Mouse (Mus musculus): Measurements from ENCODE around the gene Prdm8. TPM values are rescaled to one million over a fixed set of nuclear protein-coding genes. Genes with fewer than 3 reads are reported as not detected.

The Prdm8 gene
- total RNA-seq, 2 experiments from 2014 or later, result 35.0 to 36.3 TPM

GRCm38 (mm10) chr5:98226710-98227109 is 59.7 kb downstream of the Prdm8 start:
- TF ChIP-seq CTCF (IDR thresholded peaks at IDR 0.05), result no peak
- intact Hi-C loops (cut with DNase I), result no loop called here
- DNase-seq (ENCODE audit: extremely low spot score in 1 of 2, low spot score in 2 of 2), result no peak
- Histone ChIP-seq H3K27ac (no peak overlapping the region), H3K4me3 (no peak overlapping the region)

- no peak for TF ChIP-seq CTCF (IDR thresholded peaks at IDR 0.05)
- H3K27ac ChIP-seq, result no peak overlapping the region
- intact Hi-C loops (cut with DNase I), result no loop called here
- no peak for DNase-seq (ENCODE audit: extremely low spot score in 1 of 2, low spot score in 2 of 2)
- H3K4me3 ChIP-seq, result no peak overlapping the region
Measured at GRCm38 (mm10) chr5:98229456-98229855, 62.5 kb downstream of the Prdm8 start.

- H3K4me3 ChIP-seq, result no peak overlapping the region
- no peak for TF ChIP-seq CTCF (IDR thresholded peaks at IDR 0.05)
- H3K27ac ChIP-seq, result no peak overlapping the region
- DNase-seq (ENCODE audit: extremely low spot score in 1 of 2, low spot score in 2 of 2), result no peak
- intact Hi-C loops (cut with DNase I), result no loop called here
Measured at GRCm38 (mm10) chr5:98238466-98238865, 71.5 kb downstream of the Prdm8 start.

Other genes starting within 250 kb of the Prdm8 start
- gene Antxr2, start 136.2 kb upstream of the Prdm8 start, total RNA-seq (2021), result 1 to 10 TPM; 1.7 TPM
- gene Fgf5, start 87.0 kb downstream of the Prdm8 start, total RNA-seq (2021), result 1 to 10 TPM; 3.3 to 4.1 TPM
- under 1 TPM in 1 of 2 experiments, not detected in 1; 0.42 TPM for gene Cfap299, start 162.1 kb downstream of the Prdm8 start, total RNA-seq (2021)

All from left cerebral cortex, adult 2 months (tissue).